Mouse (Mus musculus) frontal cortex, adult (tissue): ENCODE measurements at regions not wholly inside any gene's neighbourhood (a gene's known extent, or its start where the extent isn't known, plus 50 kb on each side); places are given as distances from the start of the nearest gene placed in this dataset.
A peak's percentile ranks its signal among the peaks of the same experiment; 100 is the strongest.
"Not testable (repeated sequence)": the region's sequence is repeated elsewhere in the genome, so short reads cannot be mapped to it uniquely, and the experiment has no call there.

Source experiments
- ATAC-seq: cut with Nextera tagmentation; 2 replicates; pipeline ENCODE4 v1.9.2; 2017; ENCODE audit warnings: mild to moderate bottlenecking, moderate library complexity, mixed read lengths; ENCODE audit not compliant: low TSS enrichment

DNA sequence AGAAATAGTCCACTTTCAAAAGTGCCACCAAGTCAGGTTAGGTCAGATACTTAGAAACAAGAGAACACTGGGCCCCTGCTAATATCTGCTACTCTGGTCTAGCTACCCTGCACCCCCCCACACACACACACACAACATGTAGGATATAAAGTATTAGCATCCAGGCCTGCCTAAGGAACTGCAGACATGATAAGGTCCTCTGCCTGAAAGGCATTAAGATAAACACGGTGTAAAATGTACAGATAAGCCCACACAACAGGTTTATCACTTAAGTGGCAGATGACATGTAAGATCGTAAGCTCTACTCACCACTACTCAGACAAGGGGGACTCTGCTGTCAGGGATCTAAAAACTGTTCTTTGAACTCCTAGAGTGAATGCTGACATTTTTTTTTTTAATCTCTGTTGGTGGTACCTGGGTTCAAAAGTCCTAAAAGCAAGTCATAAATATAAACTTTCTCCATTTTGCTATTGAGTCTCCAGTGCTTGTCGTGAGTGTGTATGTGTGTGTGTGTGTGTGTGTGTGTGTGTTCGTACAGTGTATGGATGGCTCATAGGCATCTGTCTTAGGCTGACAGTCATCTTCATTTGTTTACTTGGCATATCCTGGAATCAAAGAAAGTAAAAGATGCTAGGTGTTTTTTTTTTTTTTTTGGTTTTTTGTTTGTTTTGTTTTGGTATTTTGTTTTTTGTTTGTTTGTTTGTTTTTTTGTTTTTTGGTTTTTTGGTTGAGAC is 52.2 kb downstream of the Gm9817 start:
- ATAC-seq, result no peak

GRCm38 (mm10) chr13:45140616-45141015 is 62.1 kb downstream of the Gm9817 start:
- ATAC-seq, result no peak

- ATAC-seq, result no peak
Measured at GRCm38 (mm10) chr13:45145129-45145528, 66.6 kb downstream of the Gm9817 start.

- no peak for ATAC-seq
Measured at GRCm38 (mm10) chr13:45156223-45156622, 77.7 kb downstream of the Gm9817 start.

DNA sequence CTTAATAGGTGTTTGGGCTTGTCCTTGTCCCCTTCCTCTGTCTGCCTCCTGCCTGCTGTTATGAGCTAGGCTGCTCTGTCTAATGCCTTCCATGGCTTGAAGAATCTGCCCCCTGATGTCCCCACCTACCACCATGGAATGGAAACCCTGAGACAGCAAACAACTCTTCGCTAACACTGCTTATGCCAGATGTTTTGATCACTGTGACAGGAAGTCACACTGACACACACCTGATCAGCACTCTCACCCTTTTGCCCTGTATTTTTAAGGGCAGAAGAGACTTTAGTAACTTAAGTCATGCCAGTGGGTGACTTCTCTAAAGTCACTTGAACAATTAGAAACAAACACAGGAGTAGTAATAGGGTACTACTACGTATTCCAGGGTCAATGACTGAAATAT is 78.5 kb downstream of the Gm9817 start:
- no peak for ATAC-seq

DNA sequence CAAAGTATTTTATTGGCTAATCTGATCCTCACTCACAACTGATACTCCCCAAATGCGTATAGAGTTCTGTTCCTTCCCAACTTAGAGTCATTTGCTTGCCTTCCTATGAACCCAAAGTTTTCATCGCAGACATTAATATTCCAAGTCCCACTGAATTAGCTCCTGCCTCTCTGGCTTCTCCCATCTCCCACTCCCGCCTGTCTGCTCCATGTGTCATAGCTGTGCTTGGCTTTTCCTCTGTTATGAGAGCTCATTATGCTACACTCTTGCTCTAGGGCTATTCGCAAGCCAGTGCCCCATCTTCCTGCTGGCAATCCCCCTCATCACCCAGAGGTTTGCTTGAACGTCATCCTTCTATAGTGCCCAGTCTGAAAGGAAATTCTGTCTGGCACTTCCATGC is 81.8 kb downstream of the Gm9817 start:
- no peak for ATAC-seq

GRCm38 (mm10) chr13:45164001-45164778 is 85.7 kb downstream of the Gm9817 start:
- ATAC-seq, result no peak

GRCm38 (mm10) chr13:45165159-45165558 is 86.7 kb downstream of the Gm9817 start:
- ATAC-seq, result no peak

DNA sequence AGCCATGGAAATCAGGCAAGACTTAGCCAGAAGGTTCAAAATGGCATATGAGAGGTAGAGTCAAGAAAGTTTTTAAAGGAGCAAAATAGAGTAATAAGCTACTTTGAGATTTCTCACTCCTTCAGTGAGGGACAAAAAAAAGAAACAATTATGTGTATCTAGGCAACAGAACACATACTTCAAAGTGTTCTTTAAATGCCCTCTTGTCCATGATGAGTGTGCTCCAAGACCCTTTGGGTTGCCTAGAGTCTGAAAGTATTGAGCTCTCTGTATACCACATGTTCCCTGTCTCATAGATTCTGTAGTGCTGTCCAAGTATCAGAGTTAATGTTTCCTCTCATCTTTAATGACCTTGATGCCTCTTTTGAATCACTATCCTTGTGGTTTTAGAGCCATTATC is 91.2 kb downstream of the Gm9817 start:
- ATAC-seq, result no peak

DNA sequence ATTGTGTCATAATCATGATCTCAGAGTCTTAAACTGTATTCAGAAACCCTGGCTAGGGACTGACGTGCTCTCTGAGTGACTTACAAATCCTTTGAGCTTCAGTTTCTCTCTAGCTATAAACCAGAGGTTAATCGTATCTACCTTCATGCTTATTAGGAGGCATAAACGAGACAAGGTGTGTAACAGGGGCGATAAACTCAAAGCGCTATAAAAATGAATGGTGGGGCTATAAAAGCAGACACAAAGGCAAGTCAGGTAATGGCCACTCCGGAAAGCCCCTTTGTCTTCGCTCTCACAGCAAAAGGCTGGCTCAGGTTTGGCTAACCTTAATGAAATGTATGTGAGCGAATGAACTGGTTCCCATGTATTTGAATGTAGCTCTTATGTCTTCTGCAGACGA is 94.6 kb downstream of the Gm9817 start:
- no peak for ATAC-seq

DNA sequence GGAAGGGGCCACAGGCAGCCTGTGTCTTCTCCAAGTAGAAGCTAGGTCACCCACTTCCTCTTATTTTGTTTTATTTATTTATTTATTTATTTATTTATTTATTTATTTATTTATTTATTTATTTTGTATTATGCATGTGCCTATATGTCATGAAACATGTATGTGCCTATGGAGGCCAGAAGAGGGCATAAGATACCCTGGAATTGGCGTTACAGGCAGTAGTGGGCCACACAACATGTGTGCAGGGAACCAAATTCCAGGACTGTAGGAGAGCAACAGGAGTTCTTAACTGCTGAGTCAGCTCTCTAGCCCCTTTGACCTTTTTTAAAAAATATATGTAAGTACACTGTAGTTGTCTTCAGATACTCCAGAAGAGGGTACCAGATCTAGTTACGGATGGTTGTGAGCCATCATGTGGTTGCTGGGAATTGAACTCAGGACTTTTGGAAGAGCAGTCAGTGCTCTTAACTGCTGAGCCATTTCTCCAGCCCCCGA is 97.3 kb downstream of the Gm9817 start:
- ATAC-seq, result not testable (repeated sequence)

DNA sequence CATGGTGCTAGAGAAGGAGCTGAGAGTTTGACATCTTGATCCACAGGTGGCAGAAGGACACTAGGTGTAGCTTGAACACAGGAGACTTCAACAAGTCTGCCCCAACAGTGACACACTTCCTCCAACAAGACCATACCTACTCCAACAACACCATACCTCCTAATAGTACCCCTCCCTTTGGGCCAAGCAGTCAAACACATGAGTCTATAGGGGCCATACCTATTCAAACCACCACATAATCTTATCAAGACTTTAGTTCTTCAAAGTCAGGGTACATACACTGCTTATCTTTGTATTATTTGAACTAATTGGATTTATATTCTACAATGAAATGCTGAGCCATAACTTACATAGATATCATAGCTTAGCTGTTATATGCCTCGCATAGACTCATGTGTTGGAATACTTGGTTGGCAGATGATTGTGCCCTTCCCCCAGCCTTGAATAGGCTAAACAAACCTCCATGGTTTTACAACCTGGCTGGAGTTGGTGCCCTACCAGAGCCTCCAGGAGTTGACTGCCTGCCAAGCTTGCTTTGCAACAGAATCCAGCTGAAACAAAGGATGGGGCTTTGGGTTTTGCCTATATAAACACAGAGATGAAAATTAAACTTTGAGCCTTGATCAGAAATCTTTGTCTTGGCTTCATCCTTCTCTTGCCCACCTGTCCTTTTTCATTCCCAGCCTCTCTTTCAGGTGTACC is 103.2 kb downstream of the Gm9817 start:
- ATAC-seq, result no peak

DNA sequence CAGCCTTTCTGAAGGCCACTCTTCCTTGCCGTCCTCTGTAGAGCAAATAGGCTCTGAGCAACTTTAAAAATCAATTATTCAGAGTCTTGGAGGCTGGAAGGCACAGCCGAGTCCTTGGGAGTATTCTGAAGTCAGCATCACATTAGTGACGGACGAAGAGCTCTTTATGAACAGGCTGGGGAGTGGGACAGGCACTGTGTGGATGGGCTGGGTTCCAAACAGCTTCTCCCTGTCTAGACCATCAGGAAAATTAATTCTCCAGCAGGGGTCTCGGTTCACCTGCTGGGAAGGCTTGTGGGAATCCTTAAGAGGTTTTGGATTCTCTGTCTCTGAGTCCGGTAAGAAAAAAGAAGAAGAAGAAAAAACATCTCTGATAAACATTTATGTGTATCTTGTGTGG is 110.9 kb downstream of the Gm9817 start:
- ATAC-seq, result no peak

GRCm38 (mm10) chr13:45190151-45190550 is 111.7 kb downstream of the Gm9817 start:
- no peak for ATAC-seq

DNA sequence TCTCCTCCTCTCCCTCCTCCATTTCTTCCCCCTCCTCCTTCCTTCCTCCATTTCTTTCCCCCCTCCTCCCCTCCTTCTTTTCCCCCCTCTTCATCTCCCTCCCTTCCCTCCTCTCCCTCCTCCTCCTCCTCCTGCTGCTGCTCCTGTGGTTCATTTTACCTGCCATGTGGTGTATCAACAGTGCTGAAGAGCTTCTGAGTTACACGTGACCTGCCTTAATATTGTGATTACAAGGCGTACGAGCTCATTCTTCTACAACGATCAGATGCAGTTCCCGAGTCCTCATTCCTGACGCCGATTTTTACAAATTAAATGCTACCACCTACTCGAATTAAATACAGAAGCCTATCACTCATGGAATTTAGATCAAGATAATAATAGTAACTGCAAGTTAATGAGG is 113.6 kb downstream of the Gm9817 start:
- no peak for ATAC-seq

- no peak for ATAC-seq
Measured at GRCm38 (mm10) chr13:45195562-45195961, 117.1 kb downstream of the Gm9817 start.

GRCm38 (mm10) chr13:45196363-45196762 is 117.9 kb downstream of the Gm9817 start:
- no peak for ATAC-seq

GRCm38 (mm10) chr13:45200511-45201120 is 122.1 kb downstream of the Gm9817 start:
- ATAC-seq, result peak; percentile 38; the same call in 1 of the 2 replicates

DNA sequence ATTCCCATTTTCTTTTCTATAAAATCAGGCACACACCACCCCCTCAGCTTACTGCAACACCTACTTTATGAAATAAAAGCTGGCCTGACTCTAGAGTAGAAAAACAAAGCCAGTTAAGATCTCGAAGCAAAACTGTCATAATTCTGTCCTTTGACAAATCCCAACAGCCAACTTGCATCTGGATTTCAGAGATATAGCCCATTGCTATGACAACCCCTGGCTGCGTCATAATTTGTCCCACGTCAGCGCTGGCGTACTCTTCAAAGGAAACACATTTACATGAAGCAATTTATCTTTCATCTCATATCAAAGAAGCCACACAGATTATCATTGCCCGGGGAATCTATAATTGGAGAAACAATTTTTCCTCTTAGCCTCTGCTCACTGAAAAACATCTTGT is 126.4 kb downstream of the Gm9817 start:
- no peak for ATAC-seq

DNA sequence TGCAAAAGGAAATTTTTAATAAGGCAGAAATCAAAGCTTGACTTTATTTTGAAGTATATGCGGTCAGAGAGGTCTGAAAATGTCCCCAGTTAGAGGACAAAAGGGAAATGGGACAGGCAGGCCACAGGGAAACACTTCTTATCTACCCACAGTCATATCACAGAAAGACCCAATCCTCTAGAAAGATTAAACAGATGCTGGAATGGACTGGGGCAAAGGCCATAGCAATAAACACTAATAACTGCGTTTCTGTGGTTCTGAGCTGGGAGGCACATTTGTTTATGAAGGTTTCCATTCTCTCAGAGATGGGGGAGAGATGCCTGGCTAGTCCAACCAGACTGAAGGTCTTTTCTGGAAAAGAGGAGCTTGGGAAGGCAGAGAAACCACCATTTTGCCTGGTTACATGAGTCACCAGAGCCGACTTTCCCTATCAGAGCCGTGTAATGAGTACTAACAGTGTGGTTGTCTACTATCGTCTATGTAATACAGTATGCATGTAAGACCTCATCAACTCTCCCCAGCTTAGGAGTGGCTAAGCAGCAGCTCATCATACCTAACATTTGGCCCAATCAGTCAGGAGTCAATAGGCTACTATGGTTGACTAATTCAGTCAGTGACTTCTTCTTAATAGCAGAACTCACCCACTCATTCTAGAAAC is 130.2 kb downstream of the Gm9817 start:
- no peak for ATAC-seq

- no peak for ATAC-seq
Measured at GRCm38 (mm10) chr13:45211241-45211640, 132.7 kb downstream of the Gm9817 start.
